Mouse (Mus musculus): ENCODE data around the gene Tmprss11d.
"Not testable (repeated sequence)": the region's sequence is repeated elsewhere in the genome, so short reads cannot be mapped to it uniquely, and the experiment has no call there.

Gene Tmprss11d

DNA sequence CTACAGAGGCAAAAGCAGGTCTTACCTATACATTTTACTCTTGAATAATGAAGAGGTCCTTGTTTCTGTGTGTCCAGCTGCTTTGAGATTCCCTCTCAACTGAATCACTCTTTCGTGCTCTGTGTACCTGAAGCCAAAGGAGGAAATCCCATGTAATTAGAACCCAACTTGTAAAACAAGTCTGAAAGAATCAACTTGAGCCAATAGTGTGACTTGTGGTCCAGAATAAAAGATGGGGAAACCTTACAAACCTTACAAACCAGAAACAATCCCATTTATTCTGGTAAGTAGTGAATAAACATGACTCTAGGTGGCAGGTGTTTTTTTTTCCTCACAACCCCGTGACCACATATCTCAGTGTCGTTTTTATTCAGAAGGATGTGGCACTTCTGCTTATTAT is at the start of gene Tmprss11d:
TSS of gene Tmprss11d (minus strand) at position 101 of the 400 bp plus-strand sequence.
- DNase-seq, result no peak

GRCm38 (mm10) chr5:86421323-86422028 is 48.3 kb upstream of the Tmprss11d start:
- no peak for DNase-seq

- no peak for DNase-seq
These were observed 46.3 kb upstream of the Tmprss11d start for GRCm38 (mm10) chr5:86419494-86419893.

DNA sequence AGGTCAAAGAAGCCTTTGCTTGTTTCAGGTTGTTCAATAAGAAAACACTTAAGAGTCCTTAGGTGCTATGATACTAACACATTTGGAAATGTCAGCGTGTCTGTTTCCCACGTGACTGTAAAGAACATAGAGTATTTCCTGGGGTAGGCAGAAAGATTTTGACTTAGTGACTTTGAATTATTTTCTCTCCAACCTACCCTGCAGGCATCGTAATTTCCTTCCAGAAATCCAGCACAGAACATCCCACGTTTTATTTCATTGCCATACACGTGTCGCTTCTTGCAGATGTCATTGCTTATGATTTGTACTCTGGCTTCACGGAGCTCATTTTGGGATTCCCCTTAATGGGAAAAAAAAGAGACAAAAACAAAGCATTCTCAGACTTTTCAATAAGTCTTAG is 41.1 kb upstream of the Tmprss11d start:
- no peak for DNase-seq

- DNase-seq, result peak; percentile 5
These were observed 37.6 kb upstream of the Tmprss11d start for GRCm38 (mm10) chr5:86410815-86411214.

DNA sequence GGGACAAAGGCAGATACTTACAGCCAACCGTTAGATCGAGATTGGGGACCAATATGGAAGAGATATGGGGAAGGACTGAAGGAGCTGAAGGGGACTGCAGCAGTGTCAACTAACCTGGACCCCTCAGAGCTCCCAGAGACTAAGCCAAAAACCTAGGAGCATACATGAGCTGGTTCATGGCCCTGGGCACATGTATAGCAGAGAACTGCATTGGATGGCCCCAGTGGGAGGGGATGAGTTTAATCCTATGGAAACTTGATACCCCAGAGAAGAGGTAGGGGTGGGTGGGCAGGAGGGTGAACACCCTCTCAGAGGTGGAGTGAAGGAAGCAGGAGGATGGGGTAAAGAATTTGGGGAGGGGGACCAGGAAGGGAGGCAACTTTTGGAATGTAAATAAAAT is 34.7 kb upstream of the Tmprss11d start:
- no peak for DNase-seq

GRCm38 (mm10) chr5:86407191-86407590 is 34.0 kb upstream of the Tmprss11d start:
- no peak for DNase-seq

DNA sequence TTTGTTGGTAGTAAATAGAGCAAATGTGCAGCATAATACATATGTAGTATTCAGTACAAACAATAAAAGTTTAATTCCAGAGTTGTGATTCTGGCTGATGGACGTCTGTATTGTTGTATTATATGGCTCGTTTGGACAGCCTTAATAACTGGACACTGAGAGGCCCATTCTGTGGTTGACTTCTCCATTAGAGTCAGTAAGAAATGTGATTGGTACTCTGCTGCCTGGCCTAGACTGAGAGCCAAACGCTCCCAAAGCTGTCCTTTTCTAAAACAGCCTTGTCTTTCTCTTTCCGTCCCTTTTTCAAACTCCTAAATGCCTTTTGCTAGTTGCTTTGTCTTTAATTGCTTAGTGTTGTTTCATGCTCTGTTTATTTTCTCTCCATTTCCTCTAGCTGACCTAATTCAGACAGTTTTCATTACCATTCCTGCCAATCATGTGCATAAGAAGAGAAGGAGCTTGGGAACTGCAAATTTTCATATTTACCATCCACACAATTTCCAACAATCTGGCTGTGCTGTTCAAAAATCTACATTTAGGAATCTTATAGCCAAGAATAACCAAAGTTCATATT is 13.7 kb downstream of the Tmprss11d start:
- DNase-seq, result no peak

- peak; percentile 15 for DNase-seq
These were observed 20.3 kb downstream of the Tmprss11d start for GRCm38 (mm10) chr5:86352966-86353365.

GRCm38 (mm10) chr5:86318018-86318956 is 54.9 kb downstream of the Tmprss11d start:
- not testable (repeated sequence) for DNase-seq

- DNase-seq, result no peak
These were observed 67.1 kb downstream of the Tmprss11d start for GRCm38 (mm10) chr5:86306116-86306515.

DNA sequence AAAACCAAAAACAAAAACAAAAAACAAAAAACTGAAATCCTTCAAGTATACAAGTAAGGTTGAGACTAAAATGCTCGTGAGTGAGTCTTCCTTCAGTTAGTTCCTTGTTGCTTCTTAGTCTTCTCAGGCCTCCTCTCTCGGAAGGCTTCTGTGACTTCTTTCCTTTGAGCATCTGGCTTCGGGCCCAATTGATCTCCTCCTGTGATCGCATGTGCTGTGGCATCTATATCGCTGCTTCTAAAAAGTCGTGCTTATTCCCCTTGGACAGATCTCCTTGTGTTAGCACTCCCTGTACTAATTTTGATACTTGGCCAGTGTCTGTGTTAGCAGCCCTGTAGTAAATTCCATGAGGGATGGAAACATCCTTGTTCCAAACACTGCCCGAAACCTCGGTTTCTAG is 69.3 kb downstream of the Tmprss11d start:
- DNase-seq, result no peak

DNA sequence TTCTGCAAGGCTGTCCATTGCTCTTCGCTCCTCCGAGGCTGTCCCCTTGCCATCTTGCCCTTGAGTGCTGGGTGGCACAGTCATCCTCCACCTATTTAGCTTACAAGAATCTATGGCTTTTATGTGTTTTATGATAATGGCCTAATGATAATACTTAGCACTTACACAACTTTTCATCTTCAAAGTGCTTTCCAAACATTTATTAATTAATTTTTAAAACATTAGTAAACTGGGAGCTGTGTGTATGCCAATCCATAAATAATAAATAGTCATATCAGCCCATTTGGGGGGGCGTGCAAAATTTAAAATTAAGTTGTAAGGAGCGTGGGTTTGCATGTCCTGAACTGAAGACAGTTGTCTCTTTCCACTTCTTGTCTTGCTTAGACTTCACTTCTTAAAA is 84.0 kb downstream of the Tmprss11d start, which contains the start of gene Tmprss11c:
TSS of gene Tmprss11c (minus strand) at position 101 of the 400 bp plus-strand sequence.
- DNase-seq, result no peak
